Mouse (Mus musculus): ENCODE results near the gene Kbtbd4.

Kbtbd4 gene

DNA sequence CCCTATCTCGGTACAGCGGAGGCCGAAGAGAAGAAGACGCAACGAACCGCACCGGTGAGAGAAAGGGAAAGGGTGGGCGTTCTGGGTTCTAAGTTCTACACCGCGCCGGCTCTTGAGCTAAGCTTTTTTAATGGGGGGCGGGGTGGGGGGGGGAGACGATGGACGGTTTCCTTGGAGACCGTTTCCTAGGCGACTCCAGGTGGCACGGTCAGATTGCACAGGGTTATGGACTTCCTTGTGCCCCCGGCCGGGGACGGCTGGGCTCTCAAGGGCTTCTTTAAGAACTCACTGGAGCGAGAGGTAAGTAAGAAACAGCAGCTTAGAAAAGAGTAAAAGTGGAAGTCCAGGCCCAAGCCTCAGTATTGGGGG is 300 bp downstream of the Kbtbd4 start:
- DNase-seq (ENCODE audit: low spot score in 2 of 2) = no peak

DNA sequence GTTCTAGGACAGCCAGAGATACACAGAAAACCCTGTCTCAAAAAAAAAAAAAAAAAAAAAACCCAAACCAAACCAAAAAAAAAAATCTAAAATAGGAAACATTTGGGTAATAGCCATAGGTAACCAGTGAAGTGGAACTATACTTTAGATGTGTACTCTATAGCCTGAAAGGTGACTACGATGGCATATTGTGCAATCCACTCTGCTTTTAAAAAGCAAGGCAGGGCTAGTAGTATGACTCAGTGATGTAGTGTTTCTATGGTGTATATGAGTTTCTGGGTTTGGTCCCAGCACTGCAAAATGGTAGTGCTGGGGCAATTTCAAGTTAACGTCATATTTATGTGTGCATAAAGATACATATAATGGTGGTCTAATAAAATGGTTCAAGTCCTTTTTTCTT is 2.2 kb downstream of the Kbtbd4 start:
- DNase-seq (ENCODE audit: low spot score in 2 of 2) = no peak

DNA sequence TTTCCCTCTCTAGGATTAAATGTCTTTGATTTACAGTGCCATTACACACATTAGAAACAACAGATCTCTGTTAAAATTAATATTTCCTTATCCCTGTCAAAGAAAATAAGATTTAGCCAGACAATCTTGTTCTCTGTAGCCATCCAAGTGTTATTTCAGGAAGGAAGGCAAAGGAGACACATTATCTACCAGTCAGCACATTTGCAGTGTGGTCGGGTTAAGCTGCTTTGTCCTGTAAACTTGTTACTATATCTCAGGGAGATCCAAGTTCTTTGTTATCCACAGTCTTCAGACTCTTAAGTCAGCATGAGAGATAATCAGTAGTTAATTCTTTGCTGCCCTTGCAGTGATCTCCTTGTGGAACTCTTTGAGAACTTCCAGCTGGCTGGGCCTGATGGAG is 6.3 kb downstream of the Kbtbd4 start:
- no peak for DNase-seq (ENCODE audit: low spot score in 2 of 2)

DNA sequence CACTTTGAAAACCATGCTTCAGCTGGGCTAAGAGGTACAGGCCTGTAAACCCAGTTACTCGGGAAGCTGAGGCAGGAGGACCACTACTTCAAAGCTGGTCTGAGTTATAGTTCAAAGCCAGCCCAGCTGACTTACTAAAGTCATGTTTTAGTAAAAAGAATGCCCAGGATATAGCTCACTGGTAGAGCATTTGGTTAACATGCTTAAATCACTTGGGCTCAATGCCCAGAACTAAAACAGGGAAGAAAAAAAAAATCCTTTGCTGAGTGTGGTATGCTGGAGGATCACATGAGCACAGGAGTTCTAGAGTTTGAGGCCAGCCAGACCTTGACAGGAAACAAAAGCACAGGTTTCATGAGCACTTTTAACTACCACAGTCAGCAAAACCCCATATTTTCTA is 7.1 kb downstream of the Kbtbd4 start:
- no peak for DNase-seq (ENCODE audit: low spot score in 2 of 2)

DNA sequence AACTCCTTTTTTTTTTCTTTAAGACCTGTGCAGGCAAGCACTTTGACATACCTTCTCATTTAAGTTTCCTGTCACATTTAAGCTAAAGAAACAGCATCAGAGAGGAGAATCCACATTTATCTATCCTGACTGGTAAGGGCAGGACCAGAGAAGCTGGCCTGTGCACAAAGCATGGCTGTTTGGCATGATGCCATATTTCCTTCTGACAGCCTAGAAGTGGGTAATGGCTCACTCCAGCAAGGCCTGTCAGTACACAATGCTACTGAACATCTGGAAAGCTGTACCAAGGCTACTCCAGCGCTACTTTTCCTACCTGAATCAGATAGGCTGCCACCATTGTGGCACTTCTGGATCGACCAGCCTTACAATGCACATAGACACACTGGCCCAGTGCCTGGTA is 9.1 kb downstream of the Kbtbd4 start:
- DNase-seq (ENCODE audit: low spot score in 2 of 2) = no peak

DNA sequence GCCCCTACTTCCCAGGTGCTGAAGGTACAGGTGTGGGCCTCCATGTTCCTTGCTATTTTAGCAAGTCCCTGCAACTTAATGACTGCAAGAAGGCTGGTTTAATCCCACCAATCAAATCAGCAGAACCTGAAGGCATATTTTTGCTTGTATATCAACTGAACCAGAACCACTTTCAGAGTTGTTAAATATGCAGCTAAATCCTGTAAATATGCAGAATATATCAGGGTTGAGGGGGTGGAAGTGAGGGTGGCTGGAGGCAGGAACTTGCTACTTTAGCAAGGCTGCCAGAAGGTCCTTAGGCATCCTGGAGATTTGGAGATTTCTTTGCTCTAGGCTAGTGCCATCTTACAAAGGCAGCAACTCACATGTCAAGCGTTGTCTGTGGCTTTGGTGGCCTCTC is 11.0 kb downstream of the Kbtbd4 start:
- no peak for DNase-seq (ENCODE audit: low spot score in 2 of 2)

DNA sequence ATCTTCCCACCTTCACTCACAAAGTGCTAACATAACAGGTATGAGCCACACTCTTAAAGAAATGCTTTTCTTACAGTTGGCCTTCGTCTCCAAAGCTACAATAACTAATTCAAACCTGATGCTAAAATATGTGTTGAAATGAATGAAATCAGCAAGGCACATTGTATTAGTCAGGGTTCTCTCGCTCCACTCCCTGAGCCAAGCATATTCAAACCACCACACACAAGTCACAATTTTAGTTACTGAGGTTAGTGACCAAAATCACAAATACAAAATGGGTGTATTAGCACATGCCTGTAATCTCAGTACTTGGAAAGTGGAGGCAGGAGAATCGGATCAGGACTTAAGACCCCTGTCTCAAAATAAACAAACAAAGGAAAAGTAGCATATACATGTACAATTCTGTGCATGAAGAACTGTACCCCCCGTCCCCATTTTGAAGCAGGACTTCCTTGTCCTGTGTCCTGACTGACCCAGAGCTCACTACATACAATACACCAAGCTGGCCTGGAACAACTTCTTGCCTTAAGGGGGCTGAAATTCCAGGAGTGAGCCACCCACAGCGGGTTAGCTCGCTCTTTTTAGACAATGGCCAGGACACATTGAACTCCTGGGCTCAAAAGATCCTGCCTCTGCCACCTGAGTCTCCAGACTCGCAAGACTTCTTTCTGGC is 12.2 kb downstream of the Kbtbd4 start:
- DNase-seq (ENCODE audit: low spot score in 2 of 2) = no peak

DNA sequence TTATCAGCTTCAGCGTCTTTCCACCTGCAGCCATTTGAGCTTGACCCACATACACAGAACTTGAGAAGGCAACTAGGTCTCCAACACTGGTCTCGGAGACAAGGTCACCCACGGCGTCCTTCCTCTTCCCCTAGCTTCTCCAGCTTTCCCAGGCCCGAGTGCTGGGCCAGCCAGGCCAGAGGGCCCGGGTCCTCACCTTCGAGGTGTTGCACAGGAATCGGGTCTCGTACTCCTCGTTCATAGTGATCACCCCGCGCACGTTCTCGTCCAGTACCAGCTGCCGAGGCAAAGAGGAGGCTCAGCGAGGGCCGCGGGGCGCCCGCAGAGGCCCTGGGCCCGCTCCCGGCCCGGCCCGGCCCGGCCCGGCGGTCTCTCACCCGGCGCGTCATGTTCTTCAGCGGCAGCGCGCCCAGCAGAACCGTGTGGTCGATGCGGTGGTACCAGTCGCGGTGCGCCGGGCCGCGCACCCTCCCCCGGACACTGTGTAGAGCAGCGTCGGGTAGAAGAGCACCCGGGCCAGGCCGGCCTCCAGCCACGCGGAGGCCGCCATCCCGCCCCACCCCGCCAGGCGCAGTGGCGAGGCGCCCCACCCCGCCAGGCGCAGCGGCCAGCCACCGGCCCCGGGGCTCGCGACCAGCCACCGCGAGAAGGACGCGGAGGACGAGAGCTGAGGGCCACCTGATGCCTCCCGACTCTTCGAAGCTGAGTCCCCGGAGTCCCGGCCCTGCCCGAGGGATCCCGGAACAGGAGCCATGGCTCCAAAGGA is 12.9 kb downstream of the Kbtbd4 start:
- peak; percentile 64 to 76 for DNase-seq (ENCODE audit: low spot score in 2 of 2)

DNA sequence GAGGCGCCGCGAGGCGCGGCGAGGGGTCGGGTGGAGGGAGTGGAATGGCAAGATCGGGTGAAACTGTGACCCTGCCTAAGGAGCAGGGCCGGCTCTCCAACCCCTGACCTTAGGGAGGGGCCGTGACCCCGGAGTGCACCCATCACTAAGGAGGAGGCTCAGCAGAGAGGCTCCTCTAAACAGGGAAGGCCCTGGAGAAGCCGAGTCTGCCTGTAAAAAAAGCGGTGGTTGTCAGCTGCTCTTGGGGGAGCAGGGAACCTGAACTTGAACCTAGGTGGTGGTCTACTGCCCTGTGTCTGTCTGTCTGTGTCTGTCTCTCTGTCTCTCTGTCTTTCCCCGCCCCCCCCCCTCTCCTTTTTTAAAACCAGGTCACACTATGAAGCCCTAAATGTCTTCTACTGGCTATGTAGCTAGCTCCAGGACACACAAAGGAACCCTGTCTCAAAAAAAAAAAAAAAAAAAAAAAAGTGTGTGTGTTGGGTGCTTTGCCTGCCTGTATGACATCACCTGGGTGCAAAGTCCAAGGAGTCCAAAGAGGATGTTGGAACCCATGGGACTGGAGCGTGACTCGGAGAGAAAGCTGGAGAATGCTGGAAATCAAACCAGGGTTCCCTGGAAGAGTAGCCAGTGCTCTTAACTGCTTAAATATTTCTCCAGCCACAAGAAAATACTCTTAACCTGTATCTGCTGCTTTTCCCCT is 13.6 kb downstream of the Kbtbd4 start:
- no peak for DNase-seq (ENCODE audit: low spot score in 2 of 2)

DNA sequence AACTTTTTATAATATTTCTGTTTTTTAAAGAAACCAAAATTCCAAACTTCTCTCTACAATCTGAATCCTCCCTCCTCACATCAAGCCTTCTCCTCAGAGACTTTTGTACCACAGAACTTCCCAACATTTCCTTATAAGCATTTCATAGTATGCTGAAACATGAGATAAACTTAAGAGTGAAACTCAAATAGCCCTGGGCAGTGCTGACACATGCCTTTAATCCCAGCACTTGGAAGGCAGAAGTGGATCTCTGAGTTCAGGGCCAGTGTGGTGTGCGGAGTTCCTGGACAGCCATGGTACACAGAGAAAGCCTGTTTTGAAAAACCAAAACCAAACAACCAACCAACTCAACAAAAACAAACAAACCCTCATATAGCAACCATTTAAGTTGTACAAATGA is 16.6 kb downstream of the Kbtbd4 start:
- no peak for DNase-seq (ENCODE audit: low spot score in 2 of 2)

DNA sequence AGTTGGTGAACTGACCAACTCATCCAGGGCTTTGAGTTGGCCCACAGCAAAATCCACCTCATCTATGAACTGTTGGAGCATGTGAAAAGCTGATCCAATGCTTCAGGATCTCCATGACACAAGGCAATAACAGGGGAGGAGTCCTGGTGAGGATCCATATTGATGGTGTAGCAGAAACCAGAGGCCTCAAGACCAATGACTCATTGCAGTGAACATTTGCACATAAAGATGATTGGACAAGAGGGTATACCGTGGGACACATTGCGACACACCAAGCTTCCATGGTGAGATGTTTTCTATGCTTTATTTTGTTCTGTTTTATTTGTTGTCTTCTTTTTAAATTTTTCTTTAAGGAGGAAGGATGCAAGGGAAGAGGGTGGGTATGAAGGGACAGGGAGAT is 18.1 kb downstream of the Kbtbd4 start:
- no peak for DNase-seq (ENCODE audit: low spot score in 2 of 2)

DNA sequence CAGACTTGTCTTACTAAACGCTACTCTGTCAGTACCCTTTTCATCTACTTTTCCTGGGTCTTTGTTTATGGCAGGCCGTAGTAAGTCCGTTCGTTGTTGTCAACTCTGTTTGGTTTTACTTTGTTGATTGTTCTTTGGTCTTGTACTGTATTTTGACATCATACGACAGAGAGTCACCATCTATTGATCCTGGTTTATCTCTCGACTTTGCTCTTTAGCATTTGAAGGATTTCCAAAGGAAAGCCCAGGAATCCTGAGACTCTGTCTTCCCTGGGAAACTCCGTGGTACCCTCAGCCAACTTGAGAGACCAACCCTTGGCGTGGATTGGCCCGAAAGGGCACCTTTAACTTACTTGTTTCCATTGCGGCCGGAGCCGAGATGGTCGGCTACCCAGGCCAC is 24.0 kb downstream of the Kbtbd4 start:
- no peak for DNase-seq (ENCODE audit: low spot score in 2 of 2)

DNA sequence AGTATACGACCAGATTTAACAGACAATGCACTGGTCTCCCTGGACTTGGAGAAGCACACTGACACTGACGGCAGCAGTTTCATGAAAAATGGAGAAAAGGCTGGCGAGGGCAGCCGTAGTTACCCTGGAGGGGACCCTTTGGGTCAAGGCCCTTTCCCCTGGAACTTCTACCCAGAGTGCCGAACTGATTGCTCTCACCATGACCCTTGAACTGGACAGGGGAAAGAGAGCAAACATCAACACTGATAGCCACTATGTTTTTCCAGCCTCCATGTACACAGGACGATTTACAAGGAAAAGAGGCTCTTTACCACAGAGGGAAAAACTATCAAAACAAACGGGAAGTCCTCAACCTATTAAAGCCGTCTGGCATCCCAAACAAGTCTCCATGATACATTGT is 27.3 kb downstream of the Kbtbd4 start:
- no peak for DNase-seq (ENCODE audit: low spot score in 2 of 2)

DNA sequence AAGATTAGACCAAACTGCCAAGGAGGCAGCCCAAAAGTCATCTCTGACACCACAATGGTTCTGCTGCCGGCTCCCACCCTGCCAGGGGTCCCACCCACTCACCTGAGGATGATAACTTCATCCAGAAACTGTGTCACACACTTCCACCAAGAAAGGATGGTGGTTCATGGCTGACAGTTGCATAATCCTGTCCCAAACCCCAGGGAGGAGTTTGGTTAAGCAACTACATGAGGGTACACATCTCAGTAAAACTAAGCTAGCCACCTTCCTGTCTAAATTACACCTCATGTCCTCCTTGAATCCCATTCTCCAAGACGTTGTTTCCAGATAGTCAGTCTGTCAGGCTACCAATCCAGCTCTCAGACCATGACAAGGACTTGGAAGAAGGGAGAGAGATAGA is 27.7 kb downstream of the Kbtbd4 start:
- no peak for DNase-seq (ENCODE audit: low spot score in 2 of 2)

DNA sequence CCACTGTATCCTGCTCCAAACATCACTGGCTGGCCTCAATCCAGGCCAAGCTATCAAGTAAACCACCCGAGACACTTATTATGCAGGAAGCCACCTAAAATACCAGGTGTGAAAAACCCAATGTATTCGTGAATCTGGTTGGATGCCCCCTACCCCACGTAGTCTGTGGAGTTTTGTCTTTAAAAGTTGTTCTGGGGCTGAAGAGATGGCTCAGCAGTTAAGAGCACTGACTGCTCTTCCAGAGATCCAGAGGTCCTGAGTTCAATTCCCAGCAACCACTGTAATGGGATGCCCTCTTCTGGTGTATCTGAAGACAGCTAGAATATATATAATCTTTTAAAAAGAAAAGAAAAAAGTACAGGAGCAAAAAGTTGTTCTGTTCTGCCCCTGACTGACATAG is 33.8 kb downstream of the Kbtbd4 start:
- DNase-seq (ENCODE audit: low spot score in 2 of 2) = no peak

DNA sequence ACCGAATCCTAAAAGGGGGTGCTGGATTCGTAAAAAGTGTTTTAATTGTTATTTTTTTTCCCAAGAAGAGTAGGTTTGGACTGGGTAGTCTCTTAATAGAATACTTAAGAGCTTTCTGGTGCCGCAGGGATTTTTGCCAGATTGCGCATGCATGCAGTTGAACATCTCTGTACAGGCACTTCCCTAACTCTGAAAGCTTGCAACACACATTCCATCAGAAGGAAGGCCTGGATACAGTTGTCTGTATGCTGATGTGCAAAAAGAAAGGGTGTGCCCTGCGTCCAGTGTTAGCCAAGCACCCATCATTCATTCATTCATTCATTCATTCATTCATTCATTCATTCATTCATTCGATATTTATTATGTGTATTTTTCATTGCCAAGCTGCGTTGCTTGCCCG is 35.2 kb downstream of the Kbtbd4 start:
- peak in 1 of 2 experiments; percentile 17 for DNase-seq (ENCODE audit: low spot score in 2 of 2)

DNA sequence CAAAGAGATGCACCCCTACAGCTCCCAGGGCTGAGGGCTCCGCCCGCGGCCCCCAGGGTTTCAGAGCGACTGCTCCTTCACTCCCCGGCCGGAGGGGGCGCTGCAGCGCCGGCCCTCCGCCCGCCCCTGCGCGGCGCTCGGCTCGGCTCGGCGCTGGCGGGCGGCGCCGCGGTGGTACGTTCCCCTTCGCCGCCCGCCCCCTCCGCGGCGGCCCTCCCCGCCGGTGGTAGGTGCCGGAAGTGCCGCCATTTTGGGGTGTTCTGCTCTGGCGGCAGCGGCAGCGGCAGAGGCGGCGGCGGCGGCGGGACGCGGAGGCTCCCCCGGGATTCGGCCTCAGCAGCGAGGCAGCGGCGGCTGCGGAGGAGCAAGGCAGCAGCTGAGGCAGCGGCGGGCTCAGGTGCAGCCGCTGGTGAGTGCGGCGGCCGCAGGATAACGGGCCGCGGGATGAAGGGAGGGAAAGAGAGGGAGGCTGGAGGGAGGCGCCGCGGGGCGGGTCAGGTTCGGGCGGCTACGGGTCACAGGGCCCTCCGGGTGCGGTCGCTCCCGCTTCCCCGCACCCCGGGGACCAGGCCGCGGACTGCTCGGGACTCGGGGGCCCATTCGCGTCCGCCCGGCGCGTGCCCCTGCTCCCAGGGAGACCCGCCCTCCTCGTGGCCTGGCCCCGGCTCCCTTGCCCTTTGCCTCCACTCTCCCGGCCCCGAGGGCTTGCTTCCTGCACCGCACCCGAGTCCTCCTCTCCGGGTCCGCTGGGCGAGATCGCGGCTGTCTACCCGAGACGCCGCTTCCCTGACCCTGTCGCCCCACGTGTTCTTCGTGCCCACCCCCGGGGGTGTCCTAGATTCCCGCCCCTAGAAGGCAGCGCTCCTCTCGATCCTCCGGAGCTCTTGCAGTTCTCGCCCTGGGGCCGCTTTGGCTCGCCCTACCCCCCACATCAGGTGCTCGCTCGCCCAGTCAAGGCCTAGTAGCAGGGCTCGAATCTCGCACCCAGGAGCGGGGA is 36.0 kb downstream of the Kbtbd4 start, which contains the start of gene Celf1:
Gene Celf1, plus strand, starts transcription at position 150 of the 997 bp plus-strand sequence.
- peak; percentile 69 to 79 for DNase-seq (ENCODE audit: low spot score in 2 of 2)

DNA sequence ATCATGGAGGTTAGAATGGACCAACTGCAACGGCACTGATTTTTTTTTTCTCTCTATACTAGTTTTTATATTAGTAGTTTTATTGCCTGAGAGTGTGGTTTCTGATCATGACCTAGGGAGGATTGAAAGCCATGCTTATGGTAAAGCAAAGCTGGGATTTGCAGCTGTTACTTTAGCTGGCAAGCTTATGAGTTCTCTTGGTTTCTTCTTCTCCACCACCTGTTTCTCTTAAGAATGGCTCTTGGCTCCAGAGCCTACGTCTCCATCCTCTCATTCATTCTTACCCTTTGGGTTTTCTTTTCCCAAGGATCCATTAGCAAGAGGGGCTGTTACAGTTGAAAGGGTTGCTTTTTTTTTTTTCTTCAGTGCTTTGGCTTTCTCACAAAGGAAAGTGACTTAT is 37.2 kb downstream of the Kbtbd4 start:
- no peak for DNase-seq (ENCODE audit: low spot score in 2 of 2)

DNA sequence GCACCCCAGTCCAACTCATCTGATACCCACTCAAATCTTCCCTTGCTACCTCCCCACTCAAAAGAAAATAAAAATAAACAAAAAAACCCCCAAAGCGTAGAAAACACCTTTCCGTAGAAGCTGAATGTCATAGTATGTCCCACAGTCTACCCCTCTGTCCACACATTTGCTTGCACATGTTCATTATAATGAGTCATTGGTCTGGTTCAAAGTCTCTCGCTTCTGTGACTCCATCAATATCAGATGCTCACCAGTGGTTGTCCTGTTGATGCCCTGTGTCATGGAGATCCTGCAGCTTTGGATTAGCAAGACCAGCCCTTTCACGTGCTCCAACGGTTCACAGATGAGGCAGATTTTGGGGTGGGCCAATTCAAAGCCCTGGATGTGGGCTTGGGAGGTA is 45.6 kb downstream of the Kbtbd4 start:
- no peak for DNase-seq (ENCODE audit: low spot score in 2 of 2)

DNA sequence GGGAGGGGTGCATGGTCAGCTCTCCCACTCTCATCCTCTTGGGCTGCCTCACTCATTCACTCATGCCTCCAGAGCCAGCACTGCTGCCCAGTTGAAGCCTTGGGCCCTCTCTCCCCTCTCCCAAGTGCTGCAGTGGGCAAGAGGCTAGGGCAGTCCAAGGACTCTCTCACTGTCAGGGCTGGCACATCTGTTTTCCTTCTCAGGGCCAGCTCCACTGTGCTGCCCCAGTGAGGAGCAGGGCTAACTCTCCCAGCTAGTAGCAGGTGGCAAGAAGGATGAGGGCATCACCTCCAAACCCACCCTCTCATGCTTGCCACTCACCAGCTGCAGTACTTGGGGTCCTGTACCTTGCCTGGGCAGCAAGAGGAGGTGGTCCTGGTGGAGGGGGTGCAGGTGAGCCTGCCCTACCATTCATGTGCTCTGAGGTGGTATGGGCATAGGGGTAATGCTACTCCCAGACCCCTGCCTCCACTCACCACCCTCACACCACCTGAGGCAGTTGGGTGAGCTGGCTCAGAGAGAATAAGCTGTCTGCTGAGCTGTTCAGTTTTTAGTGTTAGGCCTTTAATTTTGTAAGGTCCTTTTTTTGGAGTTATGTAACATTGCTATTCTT is 46.1 kb downstream of the Kbtbd4 start:
- no peak for DNase-seq (ENCODE audit: low spot score in 2 of 2)

DNA sequence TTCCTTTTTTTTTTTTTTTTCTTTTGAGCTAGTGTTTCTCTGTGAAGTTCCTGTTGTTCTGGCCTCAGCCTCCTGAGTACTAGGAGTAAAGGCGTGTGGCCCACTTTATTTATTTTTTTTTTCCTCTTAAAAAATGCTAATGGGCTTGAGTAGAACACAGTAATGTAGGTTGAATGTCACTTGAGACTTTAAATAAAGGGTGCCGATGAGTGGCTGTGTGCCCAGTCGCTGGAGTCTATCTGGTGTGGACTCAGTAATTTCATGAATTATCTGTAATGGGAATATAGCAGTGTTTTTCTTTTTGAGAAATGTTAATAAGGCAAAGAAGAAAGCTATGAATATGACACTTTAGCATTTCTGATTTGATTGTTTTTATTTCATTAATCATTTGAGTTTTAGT is 48.9 kb downstream of the Kbtbd4 start:
- no peak for DNase-seq (ENCODE audit: low spot score in 2 of 2)

All from urinary bladder, postnatal 36 days (tissue).